Mouse (Mus musculus) cortical plate, adult 2 months (tissue): ENCODE data around the gene Dnajb2.

Source experiments
- CTCF ChIP-seq: fragments of 200-500 bp; IDR thresholded peaks from 2 replicates; pipeline ENCODE4 v1.5.1; 2011; ENCODE audit warnings: mild to moderate bottlenecking, control low read depth, low read length; ENCODE audit not compliant: insufficient read depth; ENCODE audit errors: extremely low read depth
- POLR2A ChIP-seq: fragments of 200-500 bp; IDR thresholded peaks from 2 replicates; pipeline ENCODE4 v1.6.1; 2011; ENCODE audit warnings: mild to moderate bottlenecking, low read length, control low read depth; ENCODE audit not compliant: insufficient read depth; ENCODE audit errors: extremely low read depth

DNA sequence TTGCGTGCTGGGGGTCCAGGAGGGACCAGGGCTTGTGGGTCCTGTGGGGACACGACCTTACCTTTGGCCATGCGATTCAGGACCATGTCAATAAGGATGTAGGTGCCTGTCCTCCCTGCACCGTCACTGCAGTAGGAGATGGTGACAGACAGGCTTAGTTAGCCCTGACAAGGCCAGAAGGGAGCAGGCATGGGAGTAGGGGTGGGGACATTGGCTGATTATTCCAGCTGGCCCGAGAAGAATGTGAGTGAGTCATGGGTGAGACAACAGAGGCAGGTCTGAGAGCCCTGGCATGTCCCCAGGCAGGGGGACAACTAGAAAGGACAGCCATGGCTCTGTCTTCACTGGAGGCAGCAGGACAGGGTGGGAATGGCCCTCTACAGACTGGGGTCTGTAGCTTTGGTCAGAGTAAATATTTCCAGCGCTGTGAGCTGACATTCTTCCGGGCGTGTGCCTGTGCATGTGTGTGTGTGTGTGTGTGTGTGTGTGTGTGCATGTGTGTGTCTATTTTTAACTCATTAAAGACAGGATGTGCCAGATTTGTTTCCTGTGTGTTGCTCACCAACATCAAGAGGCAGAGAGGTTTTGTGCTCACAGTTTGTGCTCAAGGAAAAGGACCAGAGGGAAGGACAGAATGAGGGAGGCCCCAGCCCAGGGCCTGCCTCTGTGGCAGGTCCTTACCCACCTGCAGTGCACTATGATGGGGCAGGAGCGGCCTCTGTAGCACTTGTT lies 12.0 kb downstream of the Dnajb2 start:
- no peak for TF ChIP-seq POLR2A
- no peak for TF ChIP-seq CTCF
